Mouse (Mus musculus): Measurements from ENCODE around the gene Col4a1. TPM values are rescaled to one million over a fixed set of nuclear protein-coding genes. Genes with fewer than 3 reads are reported as not detected.

The Col4a1 gene
- polyA plus RNA-seq, 1 experiment from 2014 or later, result 118 TPM

GRCm38 (mm10) chr8:11313176-11314111 lies 818 bp upstream of the Col4a1 start:
- no peak for ATAC-seq (ENCODE audit: insufficient number of reproducible peaks, insufficient read depth, low FRiP score, low TSS enrichment, low read depth)
- Histone ChIP-seq H3K4me1 (replicated peaks) (peaks cover 52% of the 10 kb centered on the region), H3K9me3 (no peaks in the 10 kb centered on the region), H3K4me3 (replicated peaks) (peak overlapping the region; percentile 76), H3K4me2 (peak overlapping the region; percentile 91), H3K27ac (peak overlapping the region; percentile 91), H3K36me3 (no peaks in the 10 kb centered on the region), H3K27me3 (peaks cover 9% of the 10 kb centered on the region), H3K9ac (replicated peaks) (peak overlapping the region; percentile 88)
- under 1% methylated on average over 45 of the region's 45 CpGs for WGBS

- peak overlapping the region; percentile 91 for H3K4me2 ChIP-seq
- H3K4me1 ChIP-seq (replicated peaks), result peaks cover 58% of the 10 kb centered on the region
- under 1% methylated on average over 34 of the region's 34 CpGs for WGBS
- H3K9me3 ChIP-seq, result no peaks in the 10 kb centered on the region
- peaks cover 9% of the 10 kb centered on the region for H3K27me3 ChIP-seq
- H3K27ac ChIP-seq, result peak overlapping the region; percentile 91
- ATAC-seq (ENCODE audit: insufficient number of reproducible peaks, insufficient read depth, low FRiP score, low TSS enrichment, low read depth), result peak; percentile 8; the same call in 1 of the 2 replicates
- H3K9ac ChIP-seq (replicated peaks), result peak overlapping the region; percentile 88
- H3K4me3 ChIP-seq (replicated peaks), result peak overlapping the region; percentile 76
- H3K36me3 ChIP-seq, result peaks cover 12% of the 10 kb centered on the region; the same call in 1 of the 2 replicates
Observed at GRCm38 (mm10) chr8:11311681-11312348, 811 bp downstream of the Col4a1 start.

- 61% methylated on average over 2 of the region's 2 CpGs for WGBS
- no peak overlapping the region for H3K4me3 ChIP-seq (replicated peaks)
- H3K9ac ChIP-seq (replicated peaks), result no peak overlapping the region
- no peaks in the 10 kb centered on the region for H3K9me3 ChIP-seq
- H3K36me3 ChIP-seq, result peaks cover 12% of the 10 kb centered on the region
- no peak for ATAC-seq (ENCODE audit: insufficient number of reproducible peaks, insufficient read depth, low FRiP score, low TSS enrichment, low read depth)
- H3K27ac ChIP-seq, result no peak overlapping the region
- H3K4me1 ChIP-seq (replicated peaks), result peaks cover 56% of the 10 kb centered on the region
- peak overlapping the region; percentile 91 for H3K4me2 ChIP-seq
- peaks cover 9% of the 10 kb centered on the region for H3K27me3 ChIP-seq
Observed at GRCm38 (mm10) chr8:11310049-11310448, 2.6 kb downstream of the Col4a1 start.

- H3K27me3 ChIP-seq, result peaks cover 3% of the 10 kb centered on the region; the same call in 1 of the 2 replicates
- 69% methylated on average over 5 of the region's 5 CpGs for WGBS
- no peaks in the 10 kb centered on the region for H3K9me3 ChIP-seq
- H3K9ac ChIP-seq (replicated peaks), result no peak overlapping the region
- H3K27ac ChIP-seq, result no peak overlapping the region
- H3K4me2 ChIP-seq, result no peak overlapping the region
- H3K4me3 ChIP-seq (replicated peaks), result no peak overlapping the region
- no peak for ATAC-seq (ENCODE audit: insufficient number of reproducible peaks, insufficient read depth, low FRiP score, low TSS enrichment, low read depth)
- peaks cover 12% of the 10 kb centered on the region for H3K36me3 ChIP-seq
- H3K4me1 ChIP-seq (replicated peaks), result peaks cover 56% of the 10 kb centered on the region
Observed at GRCm38 (mm10) chr8:11309226-11309625, 3.4 kb downstream of the Col4a1 start.

- no peak overlapping the region for H3K27ac ChIP-seq
- H3K4me1 ChIP-seq (replicated peaks), result peaks cover 55% of the 10 kb centered on the region
- ATAC-seq (ENCODE audit: insufficient number of reproducible peaks, insufficient read depth, low FRiP score, low TSS enrichment, low read depth), result no peak
Observed at GRCm38 (mm10) chr8:11308570-11308998, 4.0 kb downstream of the Col4a1 start.

GRCm38 (mm10) chr8:11307451-11307850 lies 5.2 kb downstream of the Col4a1 start:
- peaks cover 3% of the 10 kb centered on the region; the same call in 1 of the 2 replicates for H3K27me3 ChIP-seq
- H3K27ac ChIP-seq, result no peak overlapping the region
- H3K4me2 ChIP-seq, result no peak overlapping the region
- 79% methylated on average over 7 of the region's 7 CpGs for WGBS
- no peak overlapping the region for H3K4me3 ChIP-seq (replicated peaks)
- peaks cover 12% of the 10 kb centered on the region for H3K36me3 ChIP-seq
- peaks cover 48% of the 10 kb centered on the region for H3K4me1 ChIP-seq (replicated peaks)
- ATAC-seq (ENCODE audit: insufficient number of reproducible peaks, insufficient read depth, low FRiP score, low TSS enrichment, low read depth), result no peak
- no peak overlapping the region for H3K9ac ChIP-seq (replicated peaks)
- no peaks in the 10 kb centered on the region for H3K9me3 ChIP-seq

More at GRCm38 (mm10) chr8:11308570-11308998, 4.0 kb downstream of the Col4a1 start:
- no peaks in the 10 kb centered on the region for H3K9me3 ChIP-seq
- no peak overlapping the region for H3K9ac ChIP-seq (replicated peaks)
- H3K36me3 ChIP-seq, result peaks cover 12% of the 10 kb centered on the region
- no peak overlapping the region for H3K4me3 ChIP-seq (replicated peaks)
- peaks cover 3% of the 10 kb centered on the region; the same call in 1 of the 2 replicates for H3K27me3 ChIP-seq
- H3K4me2 ChIP-seq, result no peak overlapping the region
- WGBS, result 84% methylated on average over 7 of the region's 7 CpGs

GRCm38 (mm10) chr8:11305539-11305938 lies 7.1 kb downstream of the Col4a1 start:
- H3K27me3 ChIP-seq, result peaks cover 3% of the 10 kb centered on the region; the same call in 1 of the 2 replicates
- peaks cover 12% of the 10 kb centered on the region for H3K36me3 ChIP-seq
- no peak overlapping the region for H3K4me2 ChIP-seq
- no peak for ATAC-seq (ENCODE audit: insufficient number of reproducible peaks, insufficient read depth, low FRiP score, low TSS enrichment, low read depth)
- H3K4me1 ChIP-seq (replicated peaks), result peaks cover 30% of the 10 kb centered on the region
- H3K27ac ChIP-seq, result no peak overlapping the region
- H3K9me3 ChIP-seq, result no peaks in the 10 kb centered on the region
- H3K4me3 ChIP-seq (replicated peaks), result no peak overlapping the region
- 81% methylated on average over 1 of the region's 1 CpGs for WGBS
- no peak overlapping the region for H3K9ac ChIP-seq (replicated peaks)

- no peak for ATAC-seq (ENCODE audit: insufficient number of reproducible peaks, insufficient read depth, low FRiP score, low TSS enrichment, low read depth)
- WGBS, result 27% methylated on average over 6 of the region's 6 CpGs
- Histone ChIP-seq H3K9me3 (no peaks in the 10 kb centered on the region), H3K4me2 (no peak overlapping the region), H3K9ac (replicated peaks) (no peak overlapping the region), H3K4me1 (replicated peaks) (peaks cover 29% of the 10 kb centered on the region), H3K4me3 (replicated peaks) (no peak overlapping the region), H3K27ac (no peak overlapping the region), H3K27me3 (0 out of 2 replicates have a peak, but pooled peaks cover under 1% of the 10 kb centered on the region), H3K36me3 (peaks cover 12% of the 10 kb centered on the region)
Observed at GRCm38 (mm10) chr8:11304027-11304601, 8.5 kb downstream of the Col4a1 start.

- Histone ChIP-seq H3K36me3 (no peaks in the 10 kb centered on the region), H3K4me1 (replicated peaks) (peaks cover 52% of the 10 kb centered on the region)
- 91% methylated on average over 8 of the region's 8 CpGs for WGBS
Observed at GRCm38 (mm10) chr8:11300436-11300835, 12.2 kb downstream of the Col4a1 start.

GRCm38 (mm10) chr8:11299317-11299602 lies 13.4 kb downstream of the Col4a1 start:
- peak overlapping the region; percentile 16; the same call in 1 of the 2 replicates for H3K4me2 ChIP-seq

More at GRCm38 (mm10) chr8:11300436-11300835, 12.2 kb downstream of the Col4a1 start:
- H3K27me3 ChIP-seq, result no peaks in the 10 kb centered on the region
- no peak overlapping the region for H3K4me2 ChIP-seq
- H3K9me3 ChIP-seq, result no peaks in the 10 kb centered on the region
- no peak overlapping the region for H3K27ac ChIP-seq
- no peak overlapping the region for H3K9ac ChIP-seq (replicated peaks)
- no peak for ATAC-seq (ENCODE audit: insufficient number of reproducible peaks, insufficient read depth, low FRiP score, low TSS enrichment, low read depth)
- H3K4me3 ChIP-seq (replicated peaks), result no peak overlapping the region

More at GRCm38 (mm10) chr8:11299317-11299602, 13.4 kb downstream of the Col4a1 start:
- WGBS, result 31% methylated on average over 3 of the region's 3 CpGs
- H3K4me3 ChIP-seq (replicated peaks), result no peak overlapping the region
- peaks cover 45% of the 10 kb centered on the region for H3K4me1 ChIP-seq (replicated peaks)
- no peak overlapping the region for H3K9ac ChIP-seq (replicated peaks)
- ATAC-seq (ENCODE audit: insufficient number of reproducible peaks, insufficient read depth, low FRiP score, low TSS enrichment, low read depth), result no peak
- H3K27ac ChIP-seq, result 0 out of 2 replicates have a peak overlapping the region, but pooled peaks have one; percentile 41
- H3K9me3 ChIP-seq, result no peaks in the 10 kb centered on the region
- H3K36me3 ChIP-seq, result no peaks in the 10 kb centered on the region
- no peaks in the 10 kb centered on the region for H3K27me3 ChIP-seq

Data from limb, embryonic 12.5 days (tissue).